In genomic region chr7:101053136-101053535, GRCm38 (mm10) we compare ENCODE assay signal across 13 mouse cellular contexts. TPM values are rescaled to one million over a fixed set of nuclear protein-coding genes. Genes with fewer than 3 reads are reported as not detected.
"Had no signal": no experiment of that assay in that cellular context is flagged by ENCODE, and none has a peak within 500 bp of the region (broad histone marks: within the 10 kb centered on the region; RNA-seq: fewer than 3 reads in every experiment).

No protein-coding gene starts in this region.

- H3K4me3 ChIP-seq: kidney, embryonic 15.5 days; left cerebral cortex, adult 2 months; liver, embryonic 13.5 days had no signal

- DNase-seq: kidney, postnatal 10 days; kidney, postnatal 36 days; layer of hippocampus, postnatal 36 days; liver, embryonic 13.5 days; lung, adult 2 months; lung, postnatal 14 days; lung, postnatal 4 days; midbrain, embryonic 14.5 days; thymus, postnatal 25 days had no signal

- H3K27ac ChIP-seq: kidney, embryonic 15.5 days; left cerebral cortex, adult 2 months; liver, embryonic 13.5 days had no signal

- H3K4me1 ChIP-seq: liver, embryonic 13.5 days had no signal

RNA-seq across cellular contexts. Expression of gene P2ry2, which starts 40.5 kb away (rescaled TPM):
- polyA plus RNA-seq: midbrain, embryonic 11.5 days; neural tube, embryonic 14.5 days had no signal
